Mouse (Mus musculus) CD8-positive naive resting alpha-beta T cell, adult 2 months (primary cell): ENCODE data around the gene Slc26a11.
"Not testable (repeated sequence)": the region's sequence is repeated elsewhere in the genome, so short reads cannot be mapped to it uniquely, and the experiment has no call there.

Experiments used
- DNase-seq, 2 experiments: peaks; one replicate each; pipeline ENCODE4 v3.0.0; 2022; ENCODE audit warnings: low read depth in 2 of 2, low spot score in 2 of 2

Gene Slc26a11

GRCm38 (mm10) chr11:119359089-119359488, 3.7 kb downstream of the Slc26a11 start:
- DNase-seq, result no peak

- DNase-seq, result no peak
Observed at GRCm38 (mm10) chr11:119362769-119363533, 7.6 kb downstream of the Slc26a11 start.

GRCm38 (mm10) chr11:119363534-119364145, 8.3 kb downstream of the Slc26a11 start:
- peak; percentile 67 to 78 for DNase-seq

- DNase-seq, result no peak
Observed at GRCm38 (mm10) chr11:119375425-119375824, 20.1 kb downstream of the Slc26a11 start.

GRCm38 (mm10) chr11:119377326-119377725, 22.0 kb downstream of the Slc26a11 start:
- no peak for DNase-seq

GRCm38 (mm10) chr11:119378551-119378950, 23.2 kb downstream of the Slc26a11 start:
- DNase-seq, result no peak

- no peak for DNase-seq
Observed at GRCm38 (mm10) chr11:119381631-119382337, 26.4 kb downstream of the Slc26a11 start.

GRCm38 (mm10) chr11:119382338-119382850, 27.0 kb downstream of the Slc26a11 start:
- DNase-seq, result no peak

GRCm38 (mm10) chr11:119384904-119385303, 29.5 kb downstream of the Slc26a11 start:
- DNase-seq, result peak; percentile 57 to 78

- peak in 1 of 2 experiments; percentile 12 for DNase-seq
Observed at GRCm38 (mm10) chr11:119386306-119386705, 30.9 kb downstream of the Slc26a11 start.

- not testable (repeated sequence) for DNase-seq
Observed at GRCm38 (mm10) chr11:119387273-119387672, 31.9 kb downstream of the Slc26a11 start.

- DNase-seq, result no peak
Observed at GRCm38 (mm10) chr11:119389851-119390270, 34.5 kb downstream of the Slc26a11 start.

- DNase-seq, result peak; percentile 44 to 59
Observed at GRCm38 (mm10) chr11:119390271-119391231, 35.2 kb downstream of the Slc26a11 start.

GRCm38 (mm10) chr11:119391386-119392000, 36.1 kb downstream of the Slc26a11 start:
- peak; percentile 18 to 19 for DNase-seq

GRCm38 (mm10) chr11:119392001-119392614, 36.8 kb downstream of the Slc26a11 start:
- DNase-seq, result peak; percentile 35 to 52

GRCm38 (mm10) chr11:119392800-119393482, 37.6 kb downstream of the Slc26a11 start, which contains the start of gene Rnf213:
Gene Rnf213, plus strand, starts transcription at chr11:119393100.
- DNase-seq, result peak; percentile 51 to 76

GRCm38 (mm10) chr11:119393483-119393804, 38.1 kb downstream of the Slc26a11 start:
- no peak for DNase-seq

- DNase-seq, result no peak
Observed at GRCm38 (mm10) chr11:119394210-119394609, 38.9 kb downstream of the Slc26a11 start.

GRCm38 (mm10) chr11:119395394-119395793, 40.0 kb downstream of the Slc26a11 start:
- DNase-seq, result no peak
